Mouse (Mus musculus) T-cell, adult 66 days (primary cell): ENCODE data around the gene Olfr77. TPM values are rescaled to one million over a fixed set of nuclear protein-coding genes. Genes with fewer than 3 reads are reported as not detected.

Source experiments
- total RNA-seq, 2 experiments: library from RNA; stranded (reverse); gene quantifications; 3 replicates in 1 of 2; 4 replicates in 1 of 2; pipeline ENCODE4 v1.2.4; 2023

Olfr77 gene
- total RNA-seq: not detected

DNA sequence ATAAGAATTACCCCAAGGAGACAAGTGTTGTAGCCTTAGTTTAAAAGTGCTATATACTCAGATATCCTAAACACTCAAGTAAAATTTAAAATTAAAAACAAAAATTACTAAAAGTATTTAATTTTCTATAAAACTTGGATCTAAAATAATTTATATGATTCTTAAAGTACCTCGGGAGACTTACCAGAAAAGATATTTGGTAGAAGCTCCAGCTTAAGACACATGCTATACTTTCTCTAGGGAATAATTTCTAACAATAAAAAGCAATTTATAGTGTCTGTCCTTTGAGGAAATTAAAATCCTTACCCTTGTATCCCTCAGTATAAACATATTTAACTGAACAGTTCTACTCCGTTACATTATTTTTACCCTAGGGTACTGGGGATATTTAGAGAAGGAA is at the start of gene Olfr77:
Gene Olfr77, plus strand, starts transcription at position 301 of the 400 bp plus-strand sequence.

DNA sequence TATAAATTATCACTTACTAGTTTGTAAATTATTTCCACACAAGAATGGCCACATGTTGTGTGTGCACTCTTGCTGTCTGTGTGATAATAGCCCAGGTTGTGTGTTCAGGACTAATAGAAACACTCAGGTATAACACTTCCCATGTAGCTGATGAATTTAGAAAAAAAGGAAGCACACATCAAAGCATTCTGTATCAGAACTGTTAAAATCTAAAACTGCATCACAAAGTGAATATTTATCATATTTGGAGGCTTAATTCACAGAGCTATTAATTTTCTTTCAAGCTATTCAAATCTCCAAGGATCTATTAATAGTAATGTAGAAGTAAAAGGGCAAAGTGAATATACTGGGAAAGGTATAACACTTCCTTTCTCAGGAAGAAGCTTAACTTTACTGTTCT is 28.8 kb upstream of the Olfr77 start, which contains the start of gene Olfr862:
Gene Olfr862, minus strand, starts transcription at position 101 of the 400 bp plus-strand sequence.

Other genes starting within 250 kb of the Olfr77 start
- not detected for gene Olfr857, start 207.4 kb upstream of the Olfr77 start, total RNA-seq
- not detected for gene Olfr58, start 136.6 kb upstream of the Olfr77 start, total RNA-seq
- not detected for gene Olfr859, start 112.0 kb upstream of the Olfr77 start, total RNA-seq
- gene Olfr860, start 67.1 kb upstream of the Olfr77 start, total RNA-seq: not detected
- not detected for gene Olfr862, start 28.9 kb upstream of the Olfr77 start, total RNA-seq
- not detected for gene Olfr866, start 111.2 kb downstream of the Olfr77 start, total RNA-seq
- not detected for gene Olfr867, start 140.7 kb downstream of the Olfr77 start, total RNA-seq
- not detected for gene Olfr868, start 181.8 kb downstream of the Olfr77 start, total RNA-seq
- not detected for gene Olfr869, start 212.1 kb downstream of the Olfr77 start, total RNA-seq